Mouse (Mus musculus): Measurements from ENCODE around the gene Rbm7.
"Not testable (repeated sequence)": the region's sequence is repeated elsewhere in the genome, so short reads cannot be mapped to it uniquely, and the experiment has no call there.

Rbm7 gene

GRCm38 (mm10) chr9:48494817-48495547, at the start of gene Rbm7, which contains the start of gene Gm5617:
Rbm7 (minus strand) TSS chr9:48495299.
Gm5617 (plus strand) TSS chr9:48495442.
- peak; percentile 97 for DNase-seq (ENCODE audit: low read depth)

- DNase-seq (ENCODE audit: low read depth): no peak
These were observed 43.6 kb upstream of the Rbm7 start for GRCm38 (mm10) chr9:48538688-48539087.

- no peak for DNase-seq (ENCODE audit: low read depth)
These were observed 43.0 kb upstream of the Rbm7 start for GRCm38 (mm10) chr9:48538044-48538645.

- DNase-seq (ENCODE audit: low read depth): not testable (repeated sequence)
These were observed 42.5 kb upstream of the Rbm7 start for GRCm38 (mm10) chr9:48537616-48538015.

- DNase-seq (ENCODE audit: low read depth): no peak
These were observed 41.3 kb upstream of the Rbm7 start for GRCm38 (mm10) chr9:48536414-48536813.

GRCm38 (mm10) chr9:48532730-48533129, 37.6 kb upstream of the Rbm7 start:
- DNase-seq (ENCODE audit: low read depth): no peak

GRCm38 (mm10) chr9:48532203-48532602, 37.1 kb upstream of the Rbm7 start:
- no peak for DNase-seq (ENCODE audit: low read depth)

- no peak for DNase-seq (ENCODE audit: low read depth)
These were observed 36.2 kb upstream of the Rbm7 start for GRCm38 (mm10) chr9:48531294-48531693.

GRCm38 (mm10) chr9:48526520-48526919, 31.4 kb upstream of the Rbm7 start:
- DNase-seq (ENCODE audit: low read depth): no peak

- DNase-seq (ENCODE audit: low read depth): no peak
These were observed 30.5 kb upstream of the Rbm7 start for GRCm38 (mm10) chr9:48525566-48525965.

- not testable (repeated sequence) for DNase-seq (ENCODE audit: low read depth)
These were observed 25.3 kb upstream of the Rbm7 start for GRCm38 (mm10) chr9:48520405-48520804.

GRCm38 (mm10) chr9:48517372-48518130, 22.5 kb upstream of the Rbm7 start:
- DNase-seq (ENCODE audit: low read depth): no peak

GRCm38 (mm10) chr9:48516615-48517371, 21.7 kb upstream of the Rbm7 start:
- DNase-seq (ENCODE audit: low read depth): no peak

GRCm38 (mm10) chr9:48515332-48515731, 20.2 kb upstream of the Rbm7 start:
- peak; percentile 8 for DNase-seq (ENCODE audit: low read depth)

GRCm38 (mm10) chr9:48510134-48510533, 15.0 kb upstream of the Rbm7 start:
- DNase-seq (ENCODE audit: low read depth): no peak

GRCm38 (mm10) chr9:48504741-48505365, 9.8 kb upstream of the Rbm7 start:
- DNase-seq (ENCODE audit: low read depth): no peak

- DNase-seq (ENCODE audit: low read depth): peak; percentile 62
These were observed 7.9 kb upstream of the Rbm7 start for GRCm38 (mm10) chr9:48503001-48503400.

- no peak for DNase-seq (ENCODE audit: low read depth)
These were observed 6.1 kb upstream of the Rbm7 start for GRCm38 (mm10) chr9:48501192-48501591.

- DNase-seq (ENCODE audit: low read depth): no peak
These were observed 441 bp upstream of the Rbm7 start for GRCm38 (mm10) chr9:48495548-48495932.

GRCm38 (mm10) chr9:48481214-48482134, 13.6 kb downstream of the Rbm7 start:
- peak; percentile 80 for DNase-seq (ENCODE audit: low read depth)
